Mouse (Mus musculus): ENCODE results near the gene Pfpl. TPM values are rescaled to one million over a fixed set of nuclear protein-coding genes. Genes with fewer than 3 reads are reported as not detected.

Pfpl gene
- polyA plus RNA-seq, 1 experiment from 2014 or later: not detected

DNA sequence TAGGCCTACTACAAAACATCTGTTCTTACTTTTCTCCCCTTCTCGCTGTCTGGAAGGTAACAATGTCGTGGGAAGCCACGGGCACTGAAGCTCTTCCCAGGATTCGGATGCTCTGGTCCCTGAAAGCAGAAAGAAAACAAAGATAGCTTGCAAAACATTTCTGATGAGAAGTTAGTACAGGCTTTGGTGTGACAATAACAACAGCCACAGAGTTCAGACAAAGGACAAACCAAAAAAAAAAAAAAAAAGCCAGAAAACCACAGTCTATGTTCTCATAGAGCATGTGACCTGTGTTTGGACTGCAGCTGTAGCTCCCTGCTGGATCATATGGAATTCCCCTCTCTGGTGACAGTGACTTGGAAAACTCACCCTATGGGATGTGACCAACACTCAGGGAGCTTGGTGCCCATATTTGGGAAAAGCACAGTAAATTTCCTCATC, 45.5 kb downstream of the Pfpl start:
- CTCF ChIA-PET: interaction anchor here (2.6 to 10.7 kb wide), 4 partner anchors 11 to 27 kb away, joined by 7 to 119 read pairs (median 10); partner anchors contain the start of gene Dtx4
- DNase-seq (ENCODE audit: low read depth, low spot score) (peak; percentile 77), ATAC-seq (peak; percentile 52)
- in situ Hi-C loops (cut with MboI; ENCODE audit: low pct_unique_long_range_greater_than_20kb): no loop called here
- H3K27me3 ChIP-seq: no peaks in the 10 kb centered on the region
- TF ChIP-seq CTCF (IDR thresholded peaks at IDR 0.05): no peak
- POLR2A ChIA-PET: interaction anchor here (0.6 to 1.4 kb wide), 6 partner anchors 9 to 395 kb away, joined by 3 to 7 read pairs (median 4); partner anchors contain the start of genes Dtx4, Lpxn and Zfp91

GRCm38 (mm10) chr19:12473951-12474350, 46.2 kb downstream of the Pfpl start:
- ChIA-PET CTCF (interaction anchor here (0.9 to 10.7 kb wide), 5 partner anchors 10 to 26 kb away, joined by 3 to 119 read pairs (median 7); partner anchors contain the start of gene Dtx4), POLR2A (interaction anchor here (0.6 to 1.4 kb wide), 5 partner anchors 8 to 394 kb away, joined by 3 to 7 read pairs (median 5); partner anchors contain the start of gene Dtx4)
- DNase-seq (ENCODE audit: low read depth, low spot score) (no peak), ATAC-seq (peak; percentile 15)
- no peaks in the 10 kb centered on the region for H3K27me3 ChIP-seq
- TF ChIP-seq CTCF (IDR thresholded peaks at IDR 0.05): no peak
- in situ Hi-C loops (cut with MboI; ENCODE audit: low pct_unique_long_range_greater_than_20kb): no loop called here

GRCm38 (mm10) chr19:12475380-12476250, 47.9 kb downstream of the Pfpl start:
- no peaks in the 10 kb centered on the region for H3K27me3 ChIP-seq
- TF ChIP-seq CTCF (IDR thresholded peaks at IDR 0.05): no peak
- ChIA-PET POLR2A (interaction anchor here (1.6 kb wide), 1 partner anchor 26 kb away, joined by 4 read pairs; no protein-coding TSS in a partner anchor), CTCF (interaction anchor here (1.1 to 10.7 kb wide), 6 partner anchors 8 to 24 kb away, joined by 3 to 119 read pairs (median 7); partner anchors contain the start of gene Dtx4)
- ATAC-seq (peak; percentile 94), DNase-seq (ENCODE audit: low read depth, low spot score) (peak; percentile 98)
- in situ Hi-C loops (cut with MboI; ENCODE audit: low pct_unique_long_range_greater_than_20kb): loop anchor here (5.0 to 25.0 kb wide), 3 partner anchors 317 to 688 kb away; partner anchors contain the start of gene Patl1

DNA sequence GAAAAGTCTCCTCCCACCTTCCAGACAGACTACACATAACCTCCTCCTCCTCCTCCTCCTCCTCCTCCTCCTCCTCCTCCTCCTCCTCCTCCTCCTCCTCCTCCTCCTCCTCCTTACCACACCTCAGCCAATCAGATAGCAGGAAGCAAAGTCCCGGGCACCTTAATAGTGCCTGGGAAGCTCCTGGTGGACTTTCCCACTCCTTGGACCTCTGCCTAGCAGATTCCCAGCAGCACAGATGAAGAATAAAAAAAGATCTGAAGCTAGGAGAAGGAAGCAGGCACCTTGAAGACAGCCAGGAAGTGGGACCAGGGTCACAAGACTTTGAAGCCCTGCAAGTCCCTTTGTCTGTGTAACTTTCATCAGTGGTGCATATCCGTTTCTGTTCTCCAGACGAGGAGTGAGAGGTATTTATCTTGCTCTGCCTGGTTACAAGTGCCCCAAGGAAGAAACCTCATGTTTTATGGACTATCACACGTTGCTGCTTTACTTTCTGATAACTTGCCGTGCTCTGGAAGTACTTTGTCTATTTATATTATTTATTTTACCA, 49.1 kb downstream of the Pfpl start:
- H3K27me3 ChIP-seq: no peaks in the 10 kb centered on the region
- DNase-seq (ENCODE audit: low read depth, low spot score) (no peak), ATAC-seq (no peak)
- TF ChIP-seq CTCF (IDR thresholded peaks at IDR 0.05): no peak
- POLR2A ChIA-PET: interaction anchor here (0.9 to 1.6 kb wide), 2 partner anchors 23 to 25 kb away, joined by 3 to 4 read pairs; no protein-coding TSS in a partner anchor
- CTCF ChIA-PET: interaction anchor here (0.6 to 3.4 kb wide), 3 partner anchors 11 to 25 kb away, joined by 3 to 13 read pairs (median 4); no protein-coding TSS in a partner anchor
- in situ Hi-C loops (cut with MboI; ENCODE audit: low pct_unique_long_range_greater_than_20kb): loop anchor here (5.0 to 25.0 kb wide), 3 partner anchors 316 to 689 kb away; partner anchors contain the start of gene Patl1

DNA sequence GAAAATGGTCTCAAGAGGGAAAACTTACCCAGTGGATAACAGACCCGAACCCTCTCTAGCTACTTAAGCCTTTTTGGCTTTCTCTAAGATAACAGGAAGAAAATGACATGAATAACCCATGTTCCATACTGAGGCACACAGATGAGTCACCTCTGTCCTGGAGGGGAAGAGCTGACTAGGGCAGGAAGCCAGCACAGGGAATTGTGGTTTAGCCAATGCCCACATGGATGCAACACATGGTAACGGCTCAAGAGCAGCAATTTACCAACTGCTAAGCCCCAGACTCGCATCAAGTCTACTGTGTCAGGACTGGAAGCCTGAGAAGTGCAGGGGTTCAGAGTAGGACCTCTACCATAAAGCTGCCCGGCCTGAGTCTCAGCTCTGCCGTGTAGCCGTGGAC, 50.7 kb downstream of the Pfpl start:
- no peaks in the 10 kb centered on the region for H3K27me3 ChIP-seq
- TF ChIP-seq CTCF (IDR thresholded peaks at IDR 0.05): no peak
- in situ Hi-C loops (cut with MboI; ENCODE audit: low pct_unique_long_range_greater_than_20kb): loop anchor here (5.0 to 25.0 kb wide), 3 partner anchors 314 to 691 kb away; partner anchors contain the start of gene Patl1
- CTCF ChIA-PET: interaction anchor here (0.6 to 3.4 kb wide), 3 partner anchors 10 to 46 kb away, joined by 3 to 13 read pairs (median 3); no protein-coding TSS in a partner anchor
- DNase-seq (ENCODE audit: low read depth, low spot score) (no peak), ATAC-seq (no peak)
- POLR2A ChIA-PET: interaction anchor here (0.9 kb wide), 1 partner anchor 24 kb away, joined by 3 read pairs; no protein-coding TSS in a partner anchor

Other genes starting within 250 kb of the Pfpl start
- not detected for gene Olfr1431, start 227.3 kb upstream of the Pfpl start, polyA plus RNA-seq (2021)
- not detected for gene Olfr1432, start 195.3 kb upstream of the Pfpl start, polyA plus RNA-seq (2021)
- gene Olfr262, start 186.2 kb upstream of the Pfpl start, polyA plus RNA-seq (2021): not detected
- gene Olfr235, start 166.9 kb upstream of the Pfpl start, polyA plus RNA-seq (2021): not detected
- not detected for gene Olfr1434, start 148.1 kb upstream of the Pfpl start, polyA plus RNA-seq (2021)
- not detected for gene Olfr1436, start 128.8 kb upstream of the Pfpl start, polyA plus RNA-seq (2021)
- not detected for gene Olfr1437, start 102.8 kb upstream of the Pfpl start, polyA plus RNA-seq (2021)
- gene Olfr1438-ps1, start 92.0 kb upstream of the Pfpl start, polyA plus RNA-seq (2021): not detected
- gene Olfr1440, start 40.6 kb upstream of the Pfpl start, polyA plus RNA-seq (2021): not detected
- not detected for gene Olfr1441, start 10.5 kb upstream of the Pfpl start, polyA plus RNA-seq (2021)
- gene Mpeg1, start 32.9 kb downstream of the Pfpl start, polyA plus RNA-seq (2021): 0.19 TPM
- 36.4 TPM for gene Dtx4, start 73.5 kb downstream of the Pfpl start, polyA plus RNA-seq (2021)
- gene Fam111a, start 117.8 kb downstream of the Pfpl start, polyA plus RNA-seq (2021): 0.01 TPM
- gene Gm4952, start 172.1 kb downstream of the Pfpl start, polyA plus RNA-seq (2021): 0.04 TPM
- gene Glyat, start 205.4 kb downstream of the Pfpl start, polyA plus RNA-seq (2021): 0.64 TPM
- not detected for gene Olfr1442, start 242.5 kb downstream of the Pfpl start, polyA plus RNA-seq (2021)